Mouse (Mus musculus): ENCODE data around the gene Tbc1d32.
"Not testable (repeated sequence)": the region's sequence is repeated elsewhere in the genome, so short reads cannot be mapped to it uniquely, and the experiment has no call there.

The Tbc1d32 gene

GRCm38 (mm10) chr10:56228568-56229209, at the start of gene Tbc1d32:
Gene Tbc1d32 (minus strand): TSS chr10:56228689.
- DNase-seq = peak; percentile 86

- no peak for DNase-seq
Observed at GRCm38 (mm10) chr10:56227771-56228275, 666 bp downstream of the Tbc1d32 start.

- DNase-seq = no peak
Observed at GRCm38 (mm10) chr10:56215797-56216196, 12.7 kb downstream of the Tbc1d32 start.

- no peak for DNase-seq
Observed at GRCm38 (mm10) chr10:56210343-56210742, 18.1 kb downstream of the Tbc1d32 start.

- DNase-seq = no peak
Observed at GRCm38 (mm10) chr10:56206802-56207404, 21.6 kb downstream of the Tbc1d32 start.

GRCm38 (mm10) chr10:56204348-56204747, 24.1 kb downstream of the Tbc1d32 start:
- no peak for DNase-seq

GRCm38 (mm10) chr10:56199902-56200301, 28.6 kb downstream of the Tbc1d32 start:
- DNase-seq = no peak

- no peak for DNase-seq
Observed at GRCm38 (mm10) chr10:56198691-56199090, 29.8 kb downstream of the Tbc1d32 start.

GRCm38 (mm10) chr10:56194310-56194709, 34.2 kb downstream of the Tbc1d32 start:
- no peak for DNase-seq

- no peak for DNase-seq
Observed at GRCm38 (mm10) chr10:56181727-56182126, 46.8 kb downstream of the Tbc1d32 start.

- DNase-seq = no peak
Observed at GRCm38 (mm10) chr10:56173184-56173583, 55.3 kb downstream of the Tbc1d32 start.

- DNase-seq = not testable (repeated sequence)
Observed at GRCm38 (mm10) chr10:56167721-56168120, 60.8 kb downstream of the Tbc1d32 start.

- DNase-seq = no peak
Observed at GRCm38 (mm10) chr10:56165758-56166157, 62.7 kb downstream of the Tbc1d32 start.

- no peak for DNase-seq
Observed at GRCm38 (mm10) chr10:56164411-56164810, 64.1 kb downstream of the Tbc1d32 start.

- no peak for DNase-seq
Observed at GRCm38 (mm10) chr10:56158748-56159147, 69.7 kb downstream of the Tbc1d32 start.

- no peak for DNase-seq
Observed at GRCm38 (mm10) chr10:56158207-56158606, 70.3 kb downstream of the Tbc1d32 start.

GRCm38 (mm10) chr10:56156956-56157355, 71.5 kb downstream of the Tbc1d32 start:
- no peak for DNase-seq

GRCm38 (mm10) chr10:56148920-56149319, 79.6 kb downstream of the Tbc1d32 start:
- no peak for DNase-seq

- DNase-seq = no peak
Observed at GRCm38 (mm10) chr10:56137191-56137590, 91.3 kb downstream of the Tbc1d32 start.

GRCm38 (mm10) chr10:56129642-56130041, 98.8 kb downstream of the Tbc1d32 start:
- DNase-seq = no peak

- no peak for DNase-seq
Observed at GRCm38 (mm10) chr10:56126972-56127371, 101.5 kb downstream of the Tbc1d32 start.

GRCm38 (mm10) chr10:56115636-56116180, 112.8 kb downstream of the Tbc1d32 start:
- DNase-seq = peak; percentile 7

- DNase-seq = peak; percentile 47
Observed at GRCm38 (mm10) chr10:56114951-56115635, 113.4 kb downstream of the Tbc1d32 start.

GRCm38 (mm10) chr10:56106996-56107334, 121.5 kb downstream of the Tbc1d32 start:
- DNase-seq = no peak

Measured in liver (tissue).